8 mouse cellular contexts compared by ENCODE assay signal in genomic region chr12:105031081-105032058, GRCm38 (mm10). TPM values are rescaled to one million over a fixed set of nuclear protein-coding genes. Genes with fewer than 3 reads are reported as not detected.
DNase-seq lines count a peak whose midpoint lies in the region; ATAC-seq and TF ChIP-seq lines count a peak whose summit lies in the region.

No protein-coding gene starts in this region.

- peak overlapping the region; percentile 69 for H3K4me3 ChIP-seq in kidney, adult 2 months (ENCODE audit: insufficient read depth, low read depth, low read length)
- H3K4me3 ChIP-seq in G1E (ENCODE audit: low read depth, low read length) = peak overlapping the region; percentile 83
- peak overlapping the region; percentile 74 for H3K4me3 ChIP-seq in limb, embryonic 13.5 days
- H3K4me3 ChIP-seq in neural tube, embryonic 13.5 days = peak overlapping the region; percentile 68

- peaks cover 3% of the 10 kb centered on the region; the same call in 1 of the 2 replicates for H3K4me1 ChIP-seq in kidney, adult 2 months (ENCODE audit: control insufficient read depth, insufficient read depth, low read length)
- H3K4me1 ChIP-seq in G1E (ENCODE audit: insufficient read depth, low read depth, low read length) = peaks cover 68% of the 10 kb centered on the region
- peaks cover 41% of the 10 kb centered on the region for H3K4me1 ChIP-seq in limb, embryonic 13.5 days
- H3K4me1 ChIP-seq in neural tube, embryonic 13.5 days (replicated peaks) = peaks cover 43% of the 10 kb centered on the region

- H3K4me2 ChIP-seq in limb, embryonic 13.5 days (replicated peaks) = peak overlapping the region; percentile 89
- peak overlapping the region; percentile 99 for H3K4me2 ChIP-seq in neural tube, embryonic 13.5 days

- peak overlapping the region; percentile 89 for H3K9ac ChIP-seq in limb, embryonic 13.5 days
- peak overlapping the region; percentile 91 for H3K9ac ChIP-seq in neural tube, embryonic 13.5 days

- no peak overlapping the region for H3K27ac ChIP-seq in kidney, adult 2 months (ENCODE audit: insufficient read depth, low read depth, low read length)
- H3K27ac ChIP-seq in limb, embryonic 13.5 days = 0 out of 2 replicates have a peak overlapping the region, but pooled peaks have one; percentile 28
- peak overlapping the region; percentile 74 for H3K27ac ChIP-seq in neural tube, embryonic 13.5 days (replicated peaks)

- TF ChIP-seq POLR2A in kidney, adult 2 months (IDR thresholded peaks at IDR 0.05; ENCODE audit: low read depth, low read length) = no peak

- H3K9me3 ChIP-seq in G1E (replicated peaks) = no peaks in the 10 kb centered on the region
- no peaks in the 10 kb centered on the region for H3K9me3 ChIP-seq in limb, embryonic 13.5 days
- no peaks in the 10 kb centered on the region for H3K9me3 ChIP-seq in neural tube, embryonic 13.5 days

- 7% methylated on average over 37 of the region's 37 CpGs for WGBS in kidney, adult 2 months
- WGBS in limb, embryonic 13.5 days = 8% methylated on average over 37 of the region's 37 CpGs
- 5% methylated on average over 37 of the region's 37 CpGs for WGBS in neural tube, embryonic 13.5 days

- ATAC-seq in G1E (ENCODE audit: extremely low read depth, insufficient number of reproducible peaks, low FRiP score, poor library complexity, severe bottlenecking) = no peak
- 0 out of 2 replicates have a peak, but pooled peaks have one; percentile 3 for ATAC-seq in erythroblast, adult 5-6 weeks (replicated peaks; ENCODE audit: low FRiP score, poor library complexity, severe bottlenecking)
- no peak for ATAC-seq in limb, embryonic 13.5 days (ENCODE audit: low FRiP score, low read depth)
- ATAC-seq in neural tube, embryonic 13.5 days (ENCODE audit: low read depth) = no peak

- DNase-seq in kidney, adult 2 months = no peak
- DNase-seq in kidney, adult 11 months = no peak
- DNase-seq in G1E (ENCODE audit: low spot score) = no peak
- no peak for DNase-seq in left cerebral cortex, adult 8-10 months (ENCODE audit: low spot score in 2 of 2)
- no peak for DNase-seq in adrenal gland, postnatal 14 days

- no peak for TF ChIP-seq CTCF in kidney, adult 2 months (conservative IDR thresholded peaks at IDR 0.05; ENCODE audit: insufficient read depth, insufficient read length, low read depth, low read length)
- TF ChIP-seq CTCF in G1E (IDR thresholded peaks at IDR 0.05; ENCODE audit: low read depth, low read length) = no peak

- H3K36me3 ChIP-seq in kidney, adult 2 months (ENCODE audit: control insufficient read depth, insufficient read depth, low read length) = no peaks in the 10 kb centered on the region
- H3K36me3 ChIP-seq in G1E (replicated peaks) = peaks cover 58% of the 10 kb centered on the region
- H3K36me3 ChIP-seq in limb, embryonic 13.5 days = peaks cover 17% of the 10 kb centered on the region
- peaks cover 16% of the 10 kb centered on the region for H3K36me3 ChIP-seq in neural tube, embryonic 13.5 days

- H3K27me3 ChIP-seq in kidney, adult 2 months (replicated peaks; ENCODE audit: control insufficient read depth, insufficient read depth, low read length) = no peaks in the 10 kb centered on the region
- no peaks in the 10 kb centered on the region for H3K27me3 ChIP-seq in G1E (ENCODE audit: insufficient read depth, low read length)
- no peaks in the 10 kb centered on the region for H3K27me3 ChIP-seq in limb, embryonic 13.5 days
- H3K27me3 ChIP-seq in neural tube, embryonic 13.5 days = no peaks in the 10 kb centered on the region

RNA-seq across cellular contexts. Expression of gene Glrx5, which starts 1.1 kb away (rescaled TPM):
- polyA plus RNA-seq in kidney, adult 2 months (2012; rRNA removed) = 138 and 139 TPM in 2 replicates
- total RNA-seq in G1E (2014; fragmentation: Nextera tagmentation) (227 and 282 TPM in 2 replicates), G1E (2017) (97.4 and 97.9 TPM in 2 replicates)
- 320 and 368 TPM in 2 replicates for polyA plus RNA-seq in G1E (2012)
- total RNA-seq in erythroblast, adult 5-6 weeks (2015; ENCODE audit: low replicate concordance) = 170 and 188 TPM in 2 replicates
- 146 and 233 TPM in 2 replicates for total RNA-seq in erythroblast, adult 5-6 weeks (2017; ENCODE audit: low replicate concordance)
- 146 and 148 TPM in 2 replicates for polyA plus RNA-seq in limb, embryonic 13.5 days (2015; fragmentation: Nextera tagmentation; extraction: Ambion mirVana)
- polyA plus RNA-seq in neural tube, embryonic 13.5 days (2015; fragmentation: Nextera tagmentation; extraction: Ambion mirVana) = 151 and 167 TPM in 2 replicates
- total RNA-seq in left cerebral cortex, adult 8-10 months (2022) = 10 to 100 TPM; 41.7 to 50.8 (median 46.0) TPM
- 172 and 183 TPM in 2 replicates for total RNA-seq in adrenal gland, postnatal 14 days (2021)

RNA-seq across cellular contexts. Expression of gene Syne3, which starts 21.8 kb away (rescaled TPM):
- polyA plus RNA-seq in kidney, adult 2 months (2012; rRNA removed) = 2.7 and 3.1 TPM in 2 replicates
- 24.8 and 27.9 TPM in 2 replicates for total RNA-seq in G1E (2014; fragmentation: Nextera tagmentation)
- 21.3 and 21.7 TPM in 2 replicates for total RNA-seq in G1E (2017)
- 29.7 and 31.1 TPM in 2 replicates for polyA plus RNA-seq in G1E (2012)
- total RNA-seq in erythroblast, adult 5-6 weeks (2015; ENCODE audit: low replicate concordance) = 4.8 and 5.6 TPM in 2 replicates
- total RNA-seq in erythroblast, adult 5-6 weeks (2017; ENCODE audit: low replicate concordance) = 10.3 and 14.8 TPM in 2 replicates
- polyA plus RNA-seq in limb, embryonic 13.5 days (2015; fragmentation: Nextera tagmentation; extraction: Ambion mirVana) = 1.4 and 1.6 TPM in 2 replicates
- 0.28 and 0.32 TPM in 2 replicates for polyA plus RNA-seq in neural tube, embryonic 13.5 days (2015; fragmentation: Nextera tagmentation; extraction: Ambion mirVana)
- total RNA-seq in left cerebral cortex, adult 8-10 months (2022) = 1 to 10 TPM; 2.0 to 3.0 (median 2.8) TPM
- total RNA-seq in adrenal gland, postnatal 14 days (2021) = 8.4 and 10.2 TPM in 2 replicates
